Mouse (Mus musculus) lung, postnatal 0 days (tissue): ENCODE measurements around the gene Myo16. TPM values are rescaled to one million over a fixed set of nuclear protein-coding genes. Genes with fewer than 3 reads are reported as not detected.

Experiments used
- ATAC-seq: fragments of 200-750 bp; cut with Nextera tagmentation; 2 replicates; pipeline ENCODE4 v1.8.0; 2017; ENCODE audit warnings: moderate library complexity
- DNase-seq: peaks from one replicate; pipeline ENCODE4 v3.0.0-alpha.2; 2016; ENCODE audit warnings: low spot score
- H3K27ac ChIP-seq: fragments of 300-500 bp; sonication (generic); 2 replicates; pipeline ENCODE4 v1.5.1; 2014; ENCODE audit warnings: antibody characterized with exemption, mild to moderate bottlenecking, low read length, mixed read lengths
- H3K27me3 ChIP-seq: fragments of 300-500 bp; sonication (generic); replicated peaks from 2 replicates; pipeline ENCODE4 v1.6.1; 2014; ENCODE audit warnings: low read length, mixed read lengths; ENCODE audit not compliant: insufficient read depth
- H3K36me3 ChIP-seq: fragments of 300-500 bp; sonication (generic); 2 replicates; pipeline ENCODE4 v1.6.1; 2014; ENCODE audit warnings: low read length, mixed read lengths; ENCODE audit not compliant: insufficient read depth
- H3K4me1 ChIP-seq: fragments of 300-500 bp; sonication (generic); 2 replicates; pipeline ENCODE4 v1.6.1; 2014; ENCODE audit warnings: antibody characterized with exemption, low read depth, low read length, mixed read lengths; ENCODE audit not compliant: insufficient read depth
- H3K4me2 ChIP-seq: fragments of 300-500 bp; sonication (generic); replicated peaks from 2 replicates; pipeline ENCODE4 v1.6.1; 2014; ENCODE audit warnings: low read depth, mild to moderate bottlenecking, low read length, moderate library complexity, mixed read lengths
- H3K4me3 ChIP-seq: fragments of 300-500 bp; sonication (generic); 2 replicates; pipeline ENCODE4 v1.5.1; 2014; ENCODE audit warnings: low read depth, low read length
- H3K9ac ChIP-seq: fragments of 300-500 bp; sonication (generic); replicated peaks from 2 replicates; pipeline ENCODE4 v1.6.1; 2014; ENCODE audit warnings: low read depth, mild to moderate bottlenecking
- H3K9me3 ChIP-seq: fragments of 300-500 bp; sonication (generic); 2 replicates; pipeline ENCODE4 v1.6.1; 2016; ENCODE audit warnings: low read length, mixed read lengths
- CTCF ChIP-seq: IDR thresholded peaks from 2 replicates; pipeline ENCODE4 v1.5.1; 2016; ENCODE audit warnings: antibody characterized with exemption, mild to moderate bottlenecking
- EP300 ChIP-seq: IDR thresholded peaks from 2 replicates; pipeline ENCODE4 v1.6.1; 2016; ENCODE audit warnings: antibody characterized with exemption, mild to moderate bottlenecking, control low read depth
- WGBS: fragments of 180-500 bp; shearing (Covaris S2); extraction: QIAGEN DNeasy Blood & Tissue Kit; methylation state at CpG from one replicate; pipeline ENCODE4 v1.1.7; 2014; 5-methylcytosine and 5-hydroxymethylcytosine counted together
- polyA plus RNA-seq: library from polyadenylated mRNA; unstranded; fragments of >200 nt; fragmentation: Nextera tagmentation; extraction: Ambion mirVana; gene quantifications from 2 replicates; pipeline ENCODE4 v1.2.1, GENCODE M21; 2015

Gene Myo16
- polyA plus RNA-seq, 1 experiment from 2014 or later = 0.17 TPM

DNA sequence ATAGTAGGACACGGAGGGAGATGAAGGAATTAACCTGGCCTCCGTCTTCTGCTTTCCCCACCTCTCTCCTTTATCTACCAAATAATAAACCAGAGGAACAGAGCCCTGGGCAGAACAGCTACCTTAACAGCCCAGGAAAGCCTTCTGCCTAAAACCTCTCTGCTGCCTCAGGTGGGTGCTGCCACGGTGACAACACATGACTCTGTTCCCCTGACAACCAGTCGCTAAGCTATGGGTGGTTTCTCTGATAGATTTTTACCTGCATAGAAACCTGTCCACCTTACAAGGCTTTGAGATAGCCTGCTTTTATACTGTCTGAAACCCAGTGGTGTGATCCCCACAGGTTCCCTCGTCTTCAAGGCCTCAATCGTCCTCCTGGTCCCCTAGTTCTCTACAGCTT, 337.2 kb downstream of the Myo16 start:
- 64% methylated on average over 6 of the region's 6 CpGs for WGBS
- DNase-seq = no peak

DNA sequence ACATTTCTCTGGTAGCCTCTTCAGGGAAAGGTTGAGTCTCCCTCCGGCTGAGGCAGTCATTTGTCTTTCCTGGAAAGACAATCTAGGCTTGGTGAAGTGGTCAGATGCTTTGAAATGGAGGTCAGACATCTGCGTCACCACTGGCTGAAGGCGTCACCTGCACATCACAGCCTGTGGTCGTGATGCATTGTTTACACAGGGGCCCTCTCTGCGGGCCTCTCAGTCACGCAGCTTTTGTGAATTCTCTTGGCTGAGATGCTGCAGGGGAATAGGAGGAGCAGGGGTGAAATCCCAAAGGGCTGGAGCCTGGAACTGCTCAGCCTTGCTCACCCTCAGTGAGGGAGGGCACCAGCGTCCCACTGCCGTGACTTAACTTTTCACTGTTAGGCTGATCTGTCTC, 346.1 kb downstream of the Myo16 start:
- Histone ChIP-seq H3K9me3 (no peaks in the 10 kb centered on the region), H3K36me3 (no peaks in the 10 kb centered on the region), H3K27me3 (no peaks in the 10 kb centered on the region), H3K4me3 (no peak overlapping the region), H3K4me1 (no peaks in the 10 kb centered on the region), H3K4me2 (no peak overlapping the region), H3K27ac (no peak overlapping the region), H3K9ac (no peak overlapping the region)
- DNase-seq (no peak), ATAC-seq (no peak)
- WGBS = 17% methylated on average over 8 of the region's 8 CpGs
- TF ChIP-seq CTCF (no peak), EP300 (no peak)

More for the DNA sequence above, 337.2 kb downstream of the Myo16 start:
- Histone ChIP-seq H3K9me3 (no peaks in the 10 kb centered on the region), H3K4me1 (no peaks in the 10 kb centered on the region), H3K9ac (no peak overlapping the region), H3K27ac (no peak overlapping the region), H3K4me2 (no peak overlapping the region), H3K4me3 (no peak overlapping the region), H3K27me3 (no peaks in the 10 kb centered on the region), H3K36me3 (no peaks in the 10 kb centered on the region)
- TF ChIP-seq EP300 = no peak
- no peak for TF ChIP-seq CTCF
- no peak for ATAC-seq

DNA sequence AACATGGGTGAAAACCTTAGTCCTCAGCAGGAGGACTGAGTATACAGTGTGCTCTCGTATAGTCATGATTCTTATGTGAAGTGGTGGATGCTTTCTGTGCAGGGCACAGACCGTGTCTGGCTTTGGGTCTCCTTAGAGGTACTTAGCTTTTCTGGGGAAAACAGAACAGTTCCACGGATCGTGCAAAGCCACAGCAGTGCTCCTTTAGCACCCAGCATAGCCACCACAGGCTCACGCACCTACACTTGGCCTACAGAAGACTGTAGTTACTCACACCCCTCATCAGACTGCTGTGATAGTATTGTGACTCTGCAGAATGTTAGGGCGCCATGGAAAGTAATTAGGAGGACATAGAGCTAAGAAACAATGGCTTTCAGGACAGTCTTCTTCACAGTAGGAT, 346.8 kb downstream of the Myo16 start:
- TF ChIP-seq CTCF (no peak), EP300 (no peak)
- no peak for DNase-seq
- H3K4me3 ChIP-seq = no peak overlapping the region

DNA sequence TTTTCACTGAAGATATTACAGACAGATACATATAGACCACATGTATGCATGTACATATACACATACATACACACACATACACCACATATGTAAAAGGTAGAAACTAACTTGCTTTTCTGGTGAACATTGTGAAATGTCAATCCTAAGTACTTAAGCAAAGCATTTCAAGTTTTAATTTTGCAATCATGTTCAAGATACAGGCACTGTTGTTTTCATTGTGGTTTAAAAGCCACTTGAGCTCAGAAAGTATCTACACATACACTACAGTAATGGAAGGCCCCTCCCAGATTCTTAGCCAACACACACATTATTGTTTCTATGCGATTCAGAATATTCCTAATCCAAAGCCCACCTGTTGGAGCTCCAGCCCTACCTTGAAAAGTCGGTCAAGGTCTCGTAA, 348.0 kb downstream of the Myo16 start:
- ATAC-seq (peak; percentile 84), DNase-seq (peak; percentile 90)
- 69% methylated on average over 3 of the region's 3 CpGs for WGBS
- no peaks in the 10 kb centered on the region for H3K9me3 ChIP-seq
- H3K9ac ChIP-seq = no peak overlapping the region
- no peak overlapping the region for H3K4me2 ChIP-seq
- H3K4me3 ChIP-seq = no peak overlapping the region
- H3K36me3 ChIP-seq = no peaks in the 10 kb centered on the region
- no peaks in the 10 kb centered on the region for H3K27me3 ChIP-seq
- no peaks in the 10 kb centered on the region for H3K4me1 ChIP-seq
- H3K27ac ChIP-seq = no peak overlapping the region
- peak; percentile 56; the same call in 1 of the 2 replicates for TF ChIP-seq EP300
- TF ChIP-seq CTCF = no peak

More for the DNA sequence above, 346.8 kb downstream of the Myo16 start:
- H3K27ac ChIP-seq = no peak overlapping the region
- 53% methylated on average over 6 of the region's 6 CpGs for WGBS
- H3K27me3 ChIP-seq = no peaks in the 10 kb centered on the region
- H3K9ac ChIP-seq = no peak overlapping the region
- no peak for ATAC-seq
- no peaks in the 10 kb centered on the region for H3K9me3 ChIP-seq
- no peaks in the 10 kb centered on the region for H3K4me1 ChIP-seq
- no peak overlapping the region for H3K4me2 ChIP-seq
- no peaks in the 10 kb centered on the region for H3K36me3 ChIP-seq

DNA sequence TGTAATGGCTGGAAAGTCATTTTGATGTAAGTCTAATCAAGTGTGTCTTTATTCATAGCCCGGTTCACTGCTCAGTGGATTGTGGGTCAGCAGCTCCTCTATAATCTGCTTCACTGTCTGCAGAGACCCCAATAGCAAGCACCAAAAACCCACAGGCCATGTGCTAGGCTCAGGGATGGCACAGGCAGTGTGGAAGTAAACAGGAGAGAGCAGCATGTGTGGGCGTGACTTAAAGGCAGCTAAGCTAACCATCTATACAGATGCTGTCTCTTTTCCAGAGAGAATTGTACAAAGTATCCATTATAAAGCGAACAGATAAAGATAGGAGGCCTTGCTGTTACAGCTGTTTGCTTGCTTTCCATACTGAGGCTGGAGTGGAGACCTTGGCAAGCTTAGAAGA, 358.4 kb downstream of the Myo16 start:
- no peak for ATAC-seq
- H3K9me3 ChIP-seq = no peaks in the 10 kb centered on the region
- 83% methylated on average over 3 of the region's 3 CpGs for WGBS

DNA sequence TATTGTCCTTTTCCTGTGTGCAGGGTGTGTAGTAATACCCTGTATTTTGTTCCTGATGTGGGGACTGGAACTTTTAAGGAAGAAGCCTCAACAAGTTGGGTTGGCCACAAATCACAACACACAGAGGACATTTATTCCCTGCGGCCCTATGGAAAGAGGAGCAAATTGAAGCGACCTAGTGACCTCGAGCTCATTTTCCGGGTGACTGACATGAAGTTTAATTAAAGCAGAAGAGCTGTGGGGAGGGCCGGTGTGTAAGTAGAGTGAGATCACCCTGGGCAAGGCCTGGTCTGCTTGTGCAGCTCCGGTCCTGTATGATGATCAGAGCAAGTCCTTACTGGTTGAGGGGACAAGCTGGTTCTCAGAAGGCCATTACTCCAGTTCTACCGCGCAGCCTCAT, 363.7 kb downstream of the Myo16 start:
- Histone ChIP-seq H3K27me3 (no peaks in the 10 kb centered on the region), H3K4me3 (no peak overlapping the region), H3K36me3 (no peaks in the 10 kb centered on the region), H3K4me1 (no peaks in the 10 kb centered on the region), H3K4me2 (no peak overlapping the region), H3K27ac (no peak overlapping the region), H3K9me3 (no peaks in the 10 kb centered on the region), H3K9ac (no peak overlapping the region)
- DNase-seq (no peak), ATAC-seq (no peak)
- 86% methylated on average over 8 of the region's 8 CpGs for WGBS
- TF ChIP-seq CTCF (no peak), EP300 (no peak)

More for the DNA sequence above, 358.4 kb downstream of the Myo16 start:
- no peak for TF ChIP-seq CTCF
- TF ChIP-seq EP300 = no peak
- Histone ChIP-seq H3K36me3 (no peaks in the 10 kb centered on the region), H3K4me1 (no peaks in the 10 kb centered on the region), H3K27me3 (no peaks in the 10 kb centered on the region), H3K4me2 (no peak overlapping the region), H3K9ac (no peak overlapping the region), H3K27ac (no peak overlapping the region), H3K4me3 (no peak overlapping the region)
- DNase-seq = no peak

DNA sequence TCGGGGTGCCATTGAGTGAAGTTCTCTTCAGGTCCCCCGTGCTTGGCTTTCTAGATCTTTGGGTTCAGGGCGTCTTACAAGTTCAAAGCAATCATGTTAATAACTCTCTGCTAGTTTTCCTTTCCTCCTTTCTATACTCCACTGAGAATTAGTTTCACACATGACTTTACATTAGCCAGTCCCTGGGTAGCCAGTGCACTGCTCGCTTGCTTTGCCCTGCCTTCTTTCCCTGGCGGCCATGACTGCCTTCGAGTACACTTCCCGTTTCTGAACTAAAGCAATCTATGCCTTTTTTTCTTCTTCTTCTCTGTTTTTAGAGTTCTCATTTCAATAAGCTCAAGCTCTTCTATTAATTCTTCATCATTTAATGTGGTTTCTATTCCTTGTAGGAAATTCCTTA, 365.6 kb downstream of the Myo16 start:
- ATAC-seq (peak; percentile 44; the same call in 1 of the 2 replicates), DNase-seq (peak; percentile 26)
- Histone ChIP-seq H3K4me2 (no peak overlapping the region), H3K4me3 (no peak overlapping the region), H3K36me3 (no peaks in the 10 kb centered on the region), H3K9me3 (no peaks in the 10 kb centered on the region), H3K27ac (no peak overlapping the region), H3K4me1 (no peaks in the 10 kb centered on the region), H3K9ac (no peak overlapping the region), H3K27me3 (no peaks in the 10 kb centered on the region)
- WGBS = 38% methylated on average over 7 of the region's 7 CpGs
- no peak for TF ChIP-seq CTCF
- TF ChIP-seq EP300 = no peak
